Mouse (Mus musculus): Measurements from ENCODE around the gene Pom121l12. TPM values are rescaled to one million over a fixed set of nuclear protein-coding genes. Genes with fewer than 3 reads are reported as not detected.

Gene Pom121l12
- total RNA-seq (2021): not detected
- long read RNA-seq, experiment 1: 0 reads
- long read RNA-seq, experiment 2: 0 reads

- no peak for DNase-seq
Observed at GRCm38 (mm10) chr11:14598976-14599375, at the start of gene Pom121l12. TSS of gene Pom121l12 (plus strand) at chr11:14599276.

GRCm38 (mm10) chr11:14611859-14612258, 12.8 kb downstream of the Pom121l12 start:
- DNase-seq: no peak

Measured in adrenal gland, postnatal 10 days (tissue).